Mouse (Mus musculus): Measurements from ENCODE around the gene Stoml2. TPM values are rescaled to one million over a fixed set of nuclear protein-coding genes. Genes with fewer than 3 reads are reported as not detected.
"Not testable (repeated sequence)": the region's sequence is repeated elsewhere in the genome, so short reads cannot be mapped to it uniquely, and the experiment has no call there.

Gene Stoml2
- polyA plus RNA-seq, 1 experiment = 15.4 TPM

DNA sequence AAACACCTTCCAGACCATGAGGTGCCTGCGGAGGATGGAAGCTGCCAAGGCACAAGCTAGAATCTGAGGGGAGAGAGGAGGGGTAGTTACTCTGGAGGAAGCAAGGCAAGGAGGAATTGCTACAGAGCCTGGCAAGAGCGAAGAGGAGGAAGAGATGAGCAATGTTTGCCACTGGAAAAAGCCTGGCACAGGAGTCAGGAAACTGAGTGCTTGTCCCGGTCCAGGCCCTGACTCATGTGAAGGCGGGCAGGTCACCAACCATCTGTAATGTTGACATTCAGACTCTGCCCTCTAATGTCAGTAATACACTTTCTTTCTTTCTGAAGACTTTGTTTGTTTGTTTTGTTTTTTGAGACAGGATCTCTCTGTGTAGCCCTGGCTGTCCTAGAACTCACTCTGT lies 13.4 kb downstream of the Stoml2 start:
- Histone ChIP-seq H3K9me3 (ENCODE audit: control insufficient read depth, low read length) (no peaks in the 10 kb centered on the region), H3K4me1 (ENCODE audit: control insufficient read depth) (peaks cover 23% of the 10 kb centered on the region), H3K36me3 (ENCODE audit: control insufficient read depth) (peaks cover 64% of the 10 kb centered on the region), H3K4me3 (replicated peaks) (no peak overlapping the region), H3K27me3 (ENCODE audit: control insufficient read depth) (no peaks in the 10 kb centered on the region)
- TF ChIP-seq TAL1 (IDR thresholded peaks at IDR 0.05; ENCODE audit: low read length) = no peak
- TF ChIP-seq GATA1 (IDR thresholded peaks at IDR 0.05; ENCODE audit: low read length) = no peak

DNA sequence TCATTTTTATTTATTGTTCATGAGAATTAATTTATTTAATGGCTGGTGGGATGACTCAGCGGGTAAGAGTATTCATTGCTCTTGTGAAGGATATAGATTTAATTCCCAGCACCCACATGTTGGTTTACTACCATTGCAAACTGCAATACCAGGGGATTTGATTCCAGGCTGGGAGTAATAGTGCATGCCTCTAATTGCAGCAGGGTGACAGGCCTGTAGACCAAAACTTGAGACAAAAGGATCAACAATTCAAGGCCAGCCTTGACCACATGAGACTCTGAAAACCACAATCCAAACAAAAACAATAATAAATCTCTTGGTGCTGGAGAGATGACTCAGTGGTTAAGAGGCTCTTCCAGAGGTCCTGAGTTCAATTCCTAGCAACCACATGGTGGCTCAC lies 19.4 kb downstream of the Stoml2 start:
- H3K9me3 ChIP-seq (ENCODE audit: control insufficient read depth, low read length) = no peaks in the 10 kb centered on the region
- H3K27me3 ChIP-seq (ENCODE audit: control insufficient read depth) = no peaks in the 10 kb centered on the region
- TF ChIP-seq GATA1 (IDR thresholded peaks at IDR 0.05; ENCODE audit: low read length) (no peak), TAL1 (IDR thresholded peaks at IDR 0.05; ENCODE audit: low read length) (no peak)

DNA sequence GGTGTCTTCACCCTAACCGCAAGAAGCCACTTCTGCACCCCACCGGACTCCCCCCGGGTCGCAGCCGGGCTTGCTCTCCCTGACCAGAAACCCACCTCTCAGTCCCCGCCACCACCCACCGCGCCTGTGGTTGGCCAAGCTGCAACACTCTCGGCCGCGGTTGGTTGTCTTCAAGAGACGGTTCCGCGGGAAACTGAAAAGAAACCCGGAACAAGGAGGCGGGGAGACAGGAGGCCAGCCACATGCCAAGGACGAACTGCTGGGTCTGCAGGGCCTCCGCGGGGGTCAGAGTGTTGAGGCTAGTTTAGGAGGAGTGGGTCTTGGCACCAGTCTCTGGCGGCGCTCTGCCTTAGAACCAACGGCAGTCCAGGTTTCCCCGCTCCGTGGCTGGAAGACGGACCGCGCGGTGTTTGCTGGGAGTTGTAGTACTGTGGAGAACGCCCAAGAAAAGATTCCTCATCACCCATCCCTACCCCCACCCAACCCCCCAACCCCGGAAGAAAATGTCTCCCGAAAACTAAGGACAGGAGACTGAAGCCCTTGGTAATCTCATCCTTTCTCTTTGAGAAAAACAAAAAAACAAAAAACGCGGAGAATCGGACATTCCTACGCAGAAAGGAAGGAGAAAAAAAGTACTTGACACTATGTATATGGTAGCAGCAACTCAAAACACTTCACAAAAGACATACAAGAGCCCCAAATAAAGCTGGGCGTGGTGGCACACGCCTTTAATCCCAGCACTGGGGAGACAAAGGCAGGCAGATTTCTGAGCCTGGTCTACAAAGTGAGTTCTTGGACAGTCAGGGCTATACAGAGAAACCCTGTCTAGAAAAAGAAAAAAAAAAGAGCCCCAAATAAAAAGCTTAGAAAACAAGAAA lies 21.1 kb downstream of the Stoml2 start, which contains the start of gene Fancg:
Fancg (minus strand) TSS at position 346 of the 878 bp plus-strand sequence.
- H3K4me1 ChIP-seq (ENCODE audit: control insufficient read depth) = peaks cover 22% of the 10 kb centered on the region
- no peak for TF ChIP-seq GATA1 (IDR thresholded peaks at IDR 0.05; ENCODE audit: low read length)
- no peak for TF ChIP-seq TAL1 (IDR thresholded peaks at IDR 0.05; ENCODE audit: low read length)
- H3K4me3 ChIP-seq (replicated peaks) = peak within 1 kb of the TSS; percentile 96
- H3K9me3 ChIP-seq (ENCODE audit: control insufficient read depth, low read length) = no peaks in the 10 kb centered on the region
- H3K36me3 ChIP-seq (ENCODE audit: control insufficient read depth) = peaks cover 15% of the 10 kb centered on the region
- no peaks in the 10 kb centered on the region for H3K27me3 ChIP-seq (ENCODE audit: control insufficient read depth)

More for the DNA sequence above, 19.4 kb downstream of the Stoml2 start:
- Histone ChIP-seq H3K4me1 (ENCODE audit: control insufficient read depth) (peaks cover 18% of the 10 kb centered on the region), H3K36me3 (ENCODE audit: control insufficient read depth) (peaks cover 12% of the 10 kb centered on the region), H3K4me3 (replicated peaks) (no peak overlapping the region)

DNA sequence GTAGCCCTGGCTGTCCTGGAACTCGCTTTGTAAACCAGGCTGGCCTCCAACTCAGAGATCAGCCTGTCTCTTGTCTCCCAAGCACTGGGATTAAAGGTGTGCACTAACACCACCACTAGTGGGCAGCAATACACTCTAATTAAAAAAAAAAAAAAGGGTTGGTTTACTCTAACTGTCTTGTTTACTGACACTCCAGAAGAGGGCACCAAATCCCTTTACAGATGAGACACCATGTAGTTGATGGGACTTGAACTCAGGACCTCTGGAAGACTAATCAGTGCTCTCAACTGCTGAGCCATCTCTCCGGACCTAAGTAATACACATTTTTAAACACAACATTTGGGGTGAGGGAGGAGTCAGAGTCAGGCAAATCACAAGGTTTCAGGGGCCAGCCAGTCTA lies 25.7 kb downstream of the Stoml2 start:
- no peaks in the 10 kb centered on the region for H3K9me3 ChIP-seq (ENCODE audit: control insufficient read depth, low read length)
- TF ChIP-seq GATA1 (IDR thresholded peaks at IDR 0.05; ENCODE audit: low read length) (no peak), TAL1 (IDR thresholded peaks at IDR 0.05; ENCODE audit: low read length) (no peak)
- H3K36me3 ChIP-seq (ENCODE audit: control insufficient read depth) = peaks cover 32% of the 10 kb centered on the region
- H3K4me1 ChIP-seq (ENCODE audit: control insufficient read depth) = peaks cover 30% of the 10 kb centered on the region
- no peak overlapping the region for H3K4me3 ChIP-seq (replicated peaks)
- no peaks in the 10 kb centered on the region for H3K27me3 ChIP-seq (ENCODE audit: control insufficient read depth)

DNA sequence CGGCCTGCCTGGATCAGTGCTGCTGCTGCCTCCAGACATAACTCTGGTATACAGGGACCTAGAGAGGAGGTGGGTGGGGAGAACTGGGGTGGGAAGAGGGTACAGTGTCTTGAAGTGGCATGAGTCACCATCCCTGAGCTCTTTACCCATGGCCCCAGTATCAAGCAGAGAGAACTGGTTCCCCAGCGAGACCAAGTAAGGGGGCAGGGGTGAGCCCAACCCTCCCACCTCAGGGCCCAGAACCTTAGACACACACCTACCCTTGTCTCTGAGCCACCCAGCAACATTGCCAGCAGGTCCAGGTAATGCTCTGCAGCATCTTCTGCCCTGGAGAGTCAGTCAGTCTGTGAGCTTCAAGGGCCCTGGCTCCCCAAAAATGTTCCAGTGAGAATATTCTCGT lies 26.6 kb downstream of the Stoml2 start:
- H3K4me1 ChIP-seq (ENCODE audit: control insufficient read depth) = peaks cover 30% of the 10 kb centered on the region
- TF ChIP-seq TAL1 (IDR thresholded peaks at IDR 0.05; ENCODE audit: low read length) (no peak), GATA1 (IDR thresholded peaks at IDR 0.05; ENCODE audit: low read length) (no peak)
- H3K9me3 ChIP-seq (ENCODE audit: control insufficient read depth, low read length) = no peaks in the 10 kb centered on the region
- peaks cover 32% of the 10 kb centered on the region for H3K36me3 ChIP-seq (ENCODE audit: control insufficient read depth)
- no peak overlapping the region for H3K4me3 ChIP-seq (replicated peaks)
- no peaks in the 10 kb centered on the region for H3K27me3 ChIP-seq (ENCODE audit: control insufficient read depth)

DNA sequence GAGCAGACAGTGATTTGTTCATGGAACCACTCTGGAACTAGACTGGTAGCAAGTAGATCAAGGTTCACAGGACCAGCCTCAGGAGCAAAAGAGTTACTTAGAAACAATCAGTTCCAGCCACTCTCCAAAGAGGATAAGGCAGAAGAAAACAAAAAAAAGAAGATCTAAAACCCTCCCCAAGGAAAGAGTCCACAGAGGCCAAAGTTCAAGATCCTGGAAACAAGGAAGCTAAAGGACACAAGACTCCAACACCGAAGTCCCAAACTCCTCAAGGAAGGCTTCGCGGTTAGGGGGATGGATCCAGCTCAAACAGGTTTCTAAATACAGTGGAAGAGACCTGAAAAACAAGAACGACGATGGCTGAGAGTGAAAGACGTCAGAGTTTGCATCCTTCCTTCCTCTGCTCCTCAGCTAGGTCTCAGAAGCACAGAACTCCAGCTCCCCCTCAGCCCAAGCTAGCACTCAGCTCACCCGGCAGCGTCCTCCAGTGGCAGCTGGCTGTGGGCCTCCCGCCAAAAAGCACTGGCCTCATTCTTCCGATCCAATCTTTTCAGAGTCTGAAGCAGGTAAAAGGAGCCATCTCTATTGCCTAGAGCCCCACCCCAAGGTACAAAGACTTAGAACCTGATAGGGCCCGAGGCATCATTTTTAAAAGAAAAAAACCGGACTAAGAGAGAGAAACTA lies 28.6 kb downstream of the Stoml2 start:
- no peak for TF ChIP-seq GATA1 (IDR thresholded peaks at IDR 0.05; ENCODE audit: low read length)
- no peak for TF ChIP-seq TAL1 (IDR thresholded peaks at IDR 0.05; ENCODE audit: low read length)
- H3K4me3 ChIP-seq (replicated peaks) = no peak overlapping the region
- no peaks in the 10 kb centered on the region for H3K9me3 ChIP-seq (ENCODE audit: control insufficient read depth, low read length)
- H3K4me1 ChIP-seq (ENCODE audit: control insufficient read depth) = peaks cover 24% of the 10 kb centered on the region
- no peaks in the 10 kb centered on the region for H3K27me3 ChIP-seq (ENCODE audit: control insufficient read depth)
- peaks cover 33% of the 10 kb centered on the region for H3K36me3 ChIP-seq (ENCODE audit: control insufficient read depth)

DNA sequence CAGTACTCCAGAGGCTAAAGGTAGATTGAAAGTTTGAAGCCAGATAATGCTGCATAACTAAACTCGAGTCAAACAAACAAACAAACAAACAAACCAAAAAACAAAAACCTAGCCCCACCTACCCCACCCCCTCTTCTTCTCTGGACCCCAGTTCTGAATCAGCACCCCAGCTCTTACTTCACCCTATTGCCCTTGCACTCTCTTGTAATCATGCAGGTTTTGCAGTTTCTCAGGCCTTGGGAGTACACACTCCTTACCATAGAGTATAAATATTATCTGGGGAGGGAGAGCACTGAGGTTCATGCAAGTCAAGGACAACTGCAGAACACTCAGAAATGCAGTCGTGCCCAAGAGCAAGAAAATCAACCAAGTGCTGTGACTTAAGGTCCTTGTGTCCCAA lies 30.2 kb downstream of the Stoml2 start:
- Histone ChIP-seq H3K4me1 (ENCODE audit: control insufficient read depth) (peaks cover 27% of the 10 kb centered on the region), H3K27me3 (ENCODE audit: control insufficient read depth) (no peaks in the 10 kb centered on the region), H3K36me3 (ENCODE audit: control insufficient read depth) (peaks cover 31% of the 10 kb centered on the region), H3K9me3 (ENCODE audit: control insufficient read depth, low read length) (no peaks in the 10 kb centered on the region), H3K4me3 (replicated peaks) (no peak overlapping the region)
- TF ChIP-seq TAL1 (IDR thresholded peaks at IDR 0.05; ENCODE audit: low read length) (no peak), GATA1 (IDR thresholded peaks at IDR 0.05; ENCODE audit: low read length) (no peak)

DNA sequence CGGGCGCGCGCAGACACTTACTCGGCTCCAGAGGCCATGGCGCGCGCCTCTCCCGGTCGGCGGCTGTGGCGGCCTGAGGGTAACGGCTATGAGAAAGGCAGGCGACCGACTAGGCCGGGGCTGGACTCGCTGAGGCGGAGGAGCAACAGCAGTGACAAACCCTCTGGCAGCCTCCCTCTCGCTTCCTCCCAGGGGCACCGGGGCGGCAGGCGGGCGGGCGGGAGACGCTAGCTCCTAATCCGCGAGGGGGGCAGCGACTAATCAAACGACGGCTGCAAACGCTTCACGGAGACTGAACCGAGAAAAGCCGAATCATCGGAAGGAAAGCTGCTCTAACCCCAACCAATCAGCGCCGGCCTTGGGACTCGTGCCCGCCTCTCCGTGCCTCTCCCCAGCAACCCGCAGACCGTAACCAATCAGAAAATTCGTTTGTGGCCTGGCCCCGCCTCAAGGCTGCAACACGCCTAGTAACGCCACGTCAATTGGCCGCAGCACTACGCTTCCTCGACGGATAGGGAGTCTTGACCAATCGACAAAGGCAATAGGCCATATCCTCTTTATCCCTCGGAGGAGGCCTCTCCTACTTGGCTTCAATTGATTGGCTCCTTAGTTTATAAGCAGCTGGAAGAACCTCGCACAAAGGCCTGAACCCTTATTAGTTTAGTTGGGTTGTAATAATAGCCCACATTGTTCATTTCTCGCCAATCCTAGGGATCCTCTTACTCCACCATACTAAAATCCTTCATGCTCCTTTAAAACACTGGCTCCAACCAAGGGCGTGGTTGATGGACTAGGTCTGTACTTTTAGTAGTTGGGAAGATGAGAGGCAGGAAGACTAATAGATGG lies 31.1 kb downstream of the Stoml2 start, which contains the start of gene Vcp:
Vcp (minus strand) TSS at position 367 of the 846 bp plus-strand sequence.
- H3K27me3 ChIP-seq (ENCODE audit: control insufficient read depth); H3K9me3 ChIP-seq (ENCODE audit: control insufficient read depth, low read length): not testable (repeated sequence)
- Histone ChIP-seq H3K4me3 (replicated peaks) (peak within 1 kb of the TSS; percentile 98), H3K4me1 (ENCODE audit: control insufficient read depth) (peaks cover 27% of the 10 kb centered on the region), H3K36me3 (ENCODE audit: control insufficient read depth) (peaks cover 39% of the 10 kb centered on the region)

Data from erythroblast, embryonic 14.5 days (primary cell).